Mouse (Mus musculus): ENCODE results near the gene Aurkaip1.

DNA sequence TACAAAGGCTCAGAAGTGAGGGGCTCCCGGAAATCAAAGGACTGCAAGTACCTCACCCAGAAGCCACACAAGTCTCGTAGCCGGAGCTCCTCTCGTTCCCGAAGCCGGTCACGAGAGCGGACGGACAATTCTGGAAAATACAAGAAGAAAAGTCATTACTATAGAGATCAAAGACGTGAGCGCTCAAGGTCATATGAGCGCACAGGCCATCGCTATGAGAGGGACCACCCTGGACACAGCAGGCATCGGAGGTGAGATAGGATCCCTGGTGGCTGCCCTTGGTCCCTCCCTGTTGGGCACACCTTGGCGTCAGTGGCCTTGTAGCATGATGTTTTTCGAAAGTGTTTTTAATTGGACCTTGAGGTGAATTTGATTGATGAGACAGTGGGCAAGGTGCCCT lies 7.6 kb upstream of the Aurkaip1 start:
- no peak for TF ChIP-seq CTCF (IDR thresholded peaks at IDR 0.05; ENCODE audit: extremely low read depth, insufficient read depth, low read length)
- no peak for TF ChIP-seq POLR2A (IDR thresholded peaks at IDR 0.05; ENCODE audit: extremely low read depth, insufficient read depth, low read length)
